Mouse (Mus musculus) embryonic facial prominence, embryonic 14.5 days (tissue): ENCODE data around the gene Cdkl4. TPM values are rescaled to one million over a fixed set of nuclear protein-coding genes. Genes with fewer than 3 reads are reported as not detected.
"Not testable (repeated sequence)": the region's sequence is repeated elsewhere in the genome, so short reads cannot be mapped to it uniquely, and the experiment has no call there.

ENCODE experiments used
- ATAC-seq: fragments of 200-750 bp; cut with Nextera tagmentation; 2 replicates; pipeline ENCODE4 v1.8.0; 2017; ENCODE audit warnings: low read depth, moderate number of reproducible peaks, moderate TSS enrichment
- DNase-seq: peaks from one replicate; pipeline ENCODE4 v3.0.0-alpha.2; 2015; ENCODE audit warnings: low spot score
- H3K27ac ChIP-seq: fragments of 300-500 bp; sonication (generic); replicated peaks from 2 replicates; pipeline ENCODE4 v1.5.1; 2014; ENCODE audit warnings: low read depth, mild to moderate bottlenecking, low read length, moderate library complexity
- H3K27me3 ChIP-seq: fragments of 300-500 bp; sonication (generic); replicated peaks from 2 replicates; pipeline ENCODE4 v1.6.1; 2014; ENCODE audit warnings: low read length; ENCODE audit not compliant: control insufficient read depth, insufficient read depth
- H3K36me3 ChIP-seq: fragments of 300-500 bp; sonication (generic); 2 replicates; pipeline ENCODE4 v1.6.1; 2014; ENCODE audit warnings: low read length, mixed read lengths; ENCODE audit not compliant: control insufficient read depth, insufficient read depth
- H3K4me1 ChIP-seq: fragments of 300-500 bp; sonication (generic); 2 replicates; pipeline ENCODE4 v1.6.1; 2014; ENCODE audit warnings: antibody characterized with exemption, low read length; ENCODE audit not compliant: control insufficient read depth, insufficient read depth
- H3K4me2 ChIP-seq: fragments of 300-500 bp; sonication (generic); 2 replicates; pipeline ENCODE4 v1.6.1; 2014; ENCODE audit warnings: low read depth, mild to moderate bottlenecking, low read length, moderate library complexity, mixed read lengths
- H3K4me3 ChIP-seq: fragments of 300-500 bp; sonication (generic); 2 replicates; pipeline ENCODE4 v1.5.1; 2014; ENCODE audit warnings: low read depth, mild to moderate bottlenecking, low read length
- H3K9ac ChIP-seq: fragments of 300-500 bp; sonication (generic); 2 replicates; pipeline ENCODE4 v1.6.1; 2014; ENCODE audit warnings: low read depth, mild to moderate bottlenecking, low read length, moderate library complexity, mixed read lengths
- H3K9me3 ChIP-seq: fragments of 300-500 bp; sonication (generic); 2 replicates; pipeline ENCODE4 v1.6.1; 2016; ENCODE audit warnings: low read length; ENCODE audit not compliant: control insufficient read depth
- WGBS: fragments of 180-500 bp; shearing (Covaris S2); extraction: QIAGEN DNeasy Blood & Tissue Kit; methylation state at CpG from one replicate; pipeline ENCODE4 v1.1.7; 2014; 5-methylcytosine and 5-hydroxymethylcytosine counted together
- polyA plus RNA-seq: library from polyadenylated mRNA; unstranded; fragments of >200 nt; fragmentation: Nextera tagmentation; extraction: Ambion mirVana; gene quantifications from 2 replicates; pipeline ENCODE4 v1.2.1, GENCODE M21; 2014

Cdkl4 gene
- polyA plus RNA-seq, 1 experiment from 2014 or later: 2.2 TPM

DNA sequence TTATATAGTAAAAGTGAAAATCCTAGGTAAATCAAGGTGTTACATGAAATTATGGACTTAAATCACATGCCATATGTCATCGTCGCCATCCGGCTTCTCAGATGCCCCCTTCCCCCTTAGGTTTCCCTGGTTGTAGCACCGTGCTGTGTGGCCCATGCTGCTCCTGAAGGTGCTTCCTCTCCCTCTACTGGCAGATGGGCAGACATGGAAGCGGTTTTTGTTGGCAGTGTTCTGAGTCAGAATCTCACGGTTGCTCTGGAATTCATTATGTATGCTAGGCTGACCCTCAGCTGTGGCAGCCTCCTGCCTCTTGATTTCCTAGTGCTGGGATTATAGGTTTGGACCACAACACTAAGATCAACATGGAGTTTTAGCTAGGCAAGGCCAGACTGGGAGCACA lies 40.5 kb downstream of the Cdkl4 start:
- Histone ChIP-seq H3K4me1 (no peaks in the 10 kb centered on the region), H3K9me3 (no peaks in the 10 kb centered on the region), H3K4me3 (no peak overlapping the region), H3K9ac (no peak overlapping the region), H3K36me3 (no peaks in the 10 kb centered on the region), H3K4me2 (no peak overlapping the region), H3K27ac (no peak overlapping the region), H3K27me3 (no peaks in the 10 kb centered on the region)
- no peak for ATAC-seq
- no peak for DNase-seq
- 59% methylated on average over 6 of the region's 6 CpGs for WGBS

DNA sequence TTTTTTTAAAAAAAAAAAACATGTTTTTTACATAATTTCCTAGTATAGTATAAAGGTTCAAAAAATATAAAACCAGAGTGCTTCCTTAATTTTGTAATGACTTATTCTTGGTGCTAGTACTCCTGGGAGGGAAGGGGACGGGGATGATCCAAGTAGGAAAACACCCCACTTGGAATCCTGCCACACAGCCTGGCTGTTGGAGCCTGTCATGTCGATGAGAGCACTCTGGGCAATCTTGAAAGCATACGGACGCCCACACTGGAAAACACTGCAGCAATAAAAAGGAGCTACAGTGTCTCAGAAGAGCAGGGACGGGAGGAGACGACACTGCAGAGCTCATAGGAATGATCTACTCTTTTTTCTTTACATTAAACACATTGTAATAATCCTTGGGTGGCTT lies 42.0 kb downstream of the Cdkl4 start:
- H3K27ac ChIP-seq: no peak overlapping the region
- no peak overlapping the region for H3K9ac ChIP-seq
- no peaks in the 10 kb centered on the region for H3K36me3 ChIP-seq
- no peaks in the 10 kb centered on the region for H3K27me3 ChIP-seq
- WGBS: 68% methylated on average over 6 of the region's 6 CpGs
- no peak overlapping the region for H3K4me3 ChIP-seq
- DNase-seq (no peak), ATAC-seq (no peak)
- H3K9me3 ChIP-seq: no peaks in the 10 kb centered on the region
- H3K4me2 ChIP-seq: no peak overlapping the region
- H3K4me1 ChIP-seq: no peaks in the 10 kb centered on the region

DNA sequence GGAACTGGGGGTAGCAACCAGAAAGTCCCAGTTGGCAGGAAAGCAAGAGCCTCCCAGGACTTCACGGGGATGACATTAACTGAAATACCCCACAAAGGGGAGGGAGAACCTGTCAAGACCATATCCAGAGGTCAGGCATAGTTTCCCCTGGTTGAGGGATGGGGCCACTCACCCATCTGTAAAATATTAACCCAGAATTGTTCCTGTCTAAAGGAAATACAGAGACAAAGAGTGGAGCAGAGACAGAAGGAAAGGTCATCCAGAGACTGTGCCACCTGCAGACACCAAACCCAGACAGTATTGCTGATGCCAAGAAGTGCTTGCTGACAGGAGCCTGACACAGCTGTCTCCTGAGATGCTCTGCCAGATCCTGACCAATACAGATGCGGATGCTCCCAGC lies 46.3 kb downstream of the Cdkl4 start:
- WGBS: 48% methylated on average over 2 of the region's 2 CpGs

DNA sequence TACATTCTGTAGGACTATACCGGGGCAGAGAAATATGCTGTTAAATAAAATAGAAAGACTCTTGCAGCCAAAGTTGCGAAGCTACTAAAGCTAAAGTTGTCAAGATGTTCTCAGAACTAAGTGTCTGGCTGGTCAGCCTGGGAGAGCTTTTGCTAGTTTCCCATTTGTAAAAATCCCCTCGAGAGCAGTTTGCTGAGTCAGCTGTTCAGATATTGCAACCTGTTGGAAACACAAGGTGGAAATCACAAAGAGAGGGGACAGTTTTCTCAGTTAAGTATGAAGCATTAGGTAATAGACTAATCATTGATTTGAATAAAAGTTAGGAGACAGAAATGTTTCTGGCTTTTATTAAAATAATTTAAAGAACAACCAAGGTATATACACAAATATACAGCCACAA lies 54.4 kb downstream of the Cdkl4 start:
- Histone ChIP-seq H3K9ac (no peak overlapping the region), H3K9me3 (no peaks in the 10 kb centered on the region), H3K27ac (no peak overlapping the region), H3K4me3 (no peak overlapping the region), H3K27me3 (no peaks in the 10 kb centered on the region), H3K4me1 (no peaks in the 10 kb centered on the region), H3K36me3 (no peaks in the 10 kb centered on the region), H3K4me2 (no peak overlapping the region)
- WGBS: 88% methylated on average over 3 of the region's 3 CpGs
- no peak for ATAC-seq
- no peak for DNase-seq

More for the DNA sequence above, 46.3 kb downstream of the Cdkl4 start:
- H3K9me3 ChIP-seq, H3K9ac ChIP-seq, H3K4me2 ChIP-seq, ATAC-seq, H3K4me1 ChIP-seq, H3K4me3 ChIP-seq, H3K27me3 ChIP-seq, H3K36me3 ChIP-seq, H3K27ac ChIP-seq, DNase-seq: not testable (repeated sequence)

GRCm38 (mm10) chr17:80522229-80522556 lies 55.4 kb downstream of the Cdkl4 start:
- WGBS: 65% methylated on average over 7 of the region's 7 CpGs
- H3K4me1 ChIP-seq: no peaks in the 10 kb centered on the region
- H3K36me3 ChIP-seq: no peaks in the 10 kb centered on the region
- H3K9me3 ChIP-seq: no peaks in the 10 kb centered on the region
- H3K4me3 ChIP-seq: no peak overlapping the region
- no peak for DNase-seq
- no peak overlapping the region for H3K27ac ChIP-seq
- no peak for ATAC-seq
- no peak overlapping the region for H3K4me2 ChIP-seq
- no peak overlapping the region for H3K9ac ChIP-seq
- no peaks in the 10 kb centered on the region for H3K27me3 ChIP-seq

- Histone ChIP-seq H3K9ac (no peak overlapping the region), H3K4me3 (no peak overlapping the region), H3K9me3 (no peaks in the 10 kb centered on the region), H3K36me3 (no peaks in the 10 kb centered on the region), H3K27ac (no peak overlapping the region), H3K27me3 (no peaks in the 10 kb centered on the region), H3K4me2 (no peak overlapping the region), H3K4me1 (no peaks in the 10 kb centered on the region)
- no peak for DNase-seq
- ATAC-seq: no peak
- WGBS: 62% methylated on average over 4 of the region's 4 CpGs
Measured at GRCm38 (mm10) chr17:80521521-80522228, 55.9 kb downstream of the Cdkl4 start.

GRCm38 (mm10) chr17:80520537-80520936 lies 57.1 kb downstream of the Cdkl4 start:
- DNase-seq (no peak), ATAC-seq (no peak)
- WGBS: 83% methylated on average over 8 of the region's 8 CpGs
- Histone ChIP-seq H3K36me3 (no peaks in the 10 kb centered on the region), H3K4me1 (no peaks in the 10 kb centered on the region), H3K9ac (no peak overlapping the region), H3K4me2 (no peak overlapping the region), H3K4me3 (no peak overlapping the region), H3K27me3 (no peaks in the 10 kb centered on the region), H3K27ac (no peak overlapping the region), H3K9me3 (no peaks in the 10 kb centered on the region)

- Histone ChIP-seq H3K27ac (no peak overlapping the region), H3K9me3 (no peaks in the 10 kb centered on the region), H3K4me2 (no peak overlapping the region), H3K36me3 (no peaks in the 10 kb centered on the region), H3K4me3 (no peak overlapping the region), H3K27me3 (no peaks in the 10 kb centered on the region), H3K9ac (no peak overlapping the region), H3K4me1 (no peaks in the 10 kb centered on the region)
- 89% methylated on average over 12 of the region's 12 CpGs for WGBS
- ATAC-seq (no peak), DNase-seq (no peak)
Measured at GRCm38 (mm10) chr17:80518811-80519210, 58.8 kb downstream of the Cdkl4 start.

DNA sequence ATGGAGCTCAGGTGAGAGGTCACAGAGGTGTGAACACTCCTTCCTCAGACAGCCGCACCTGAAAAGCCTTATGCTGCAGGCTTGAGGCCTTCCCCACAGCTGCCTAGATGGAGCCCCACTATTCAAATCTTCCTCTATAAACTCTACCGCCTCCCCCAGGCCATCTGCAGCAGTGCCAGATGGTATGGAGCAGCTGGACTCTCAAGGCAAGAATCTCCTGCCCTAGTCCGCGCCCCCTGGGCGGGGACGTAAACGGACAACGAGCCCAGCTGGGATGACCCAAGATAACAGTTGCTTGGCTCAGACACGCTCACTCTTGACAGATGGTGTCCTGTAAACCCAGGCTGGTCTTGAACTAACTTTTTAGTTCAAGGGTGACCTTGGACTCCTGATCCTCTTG lies 60.4 kb downstream of the Cdkl4 start:
- Histone ChIP-seq H3K27ac (no peak overlapping the region), H3K4me3 (no peak overlapping the region), H3K36me3 (no peaks in the 10 kb centered on the region), H3K9me3 (no peaks in the 10 kb centered on the region), H3K4me2 (no peak overlapping the region), H3K27me3 (no peaks in the 10 kb centered on the region), H3K9ac (no peak overlapping the region), H3K4me1 (no peaks in the 10 kb centered on the region)
- 80% methylated on average over 9 of the region's 9 CpGs for WGBS
- ATAC-seq (no peak), DNase-seq (no peak)
